In genomic region chr13:21243196-21243595, GRCm38 (mm10) we compare ENCODE assay signal across 9 mouse cellular contexts. TPM values are rescaled to one million over a fixed set of nuclear protein-coding genes. Genes with fewer than 3 reads are reported as not detected.
DNase-seq lines count a peak whose midpoint lies in the region; ATAC-seq and TF ChIP-seq lines count a peak whose summit lies in the region.
"Had no signal": no experiment of that assay in that cellular context is flagged by ENCODE, and none has a peak within 500 bp of the region (broad histone marks: within the 10 kb centered on the region; RNA-seq: fewer than 3 reads in every experiment).

No protein-coding gene starts in this region.

- no peak for DNase-seq in heart, postnatal 4 days
- no peak for DNase-seq in hindbrain, embryonic 10.5 days (ENCODE audit: low spot score)
- DNase-seq in urinary bladder, adult 18-20 months (ENCODE audit: low spot score in 2 of 2) = no peak
- no peak for DNase-seq in adrenal gland, adult 18-20 months (ENCODE audit: low spot score in 2 of 2)
- DNase-seq in B cell, adult 2 months = no peak

- no peak for ATAC-seq in heart, embryonic 11.5 days (replicated peaks; ENCODE audit: insufficient number of reproducible peaks, low FRiP score, low TSS enrichment)
- ATAC-seq in liver, embryonic 16.5 days (ENCODE audit: low read depth) = no peak

- H3K9ac ChIP-seq in heart, embryonic 11.5 days (ENCODE audit: low read depth, low read length) = 0 out of 2 replicates have a peak overlapping the region, but pooled peaks have one; percentile 34
- H3K9ac ChIP-seq in liver, embryonic 16.5 days (ENCODE audit: low read depth, low read length) = peak overlapping the region; percentile 11; the same call in 1 of the 2 replicates

- no peak overlapping the region for H3K27ac ChIP-seq in heart, embryonic 11.5 days (ENCODE audit: low read depth, low read length)
- H3K27ac ChIP-seq in hindbrain, embryonic 10.5 days = no peak overlapping the region
- no peak overlapping the region for H3K27ac ChIP-seq in liver, embryonic 16.5 days (ENCODE audit: low read length)

- no peaks in the 10 kb centered on the region for H3K36me3 ChIP-seq in heart, embryonic 11.5 days (ENCODE audit: control insufficient read depth, insufficient read depth, low read length)
- no peaks in the 10 kb centered on the region for H3K36me3 ChIP-seq in E14TG2a.4 (ENCODE audit: insufficient read depth, low read length)
- H3K36me3 ChIP-seq in hindbrain, embryonic 10.5 days = no peaks in the 10 kb centered on the region
- H3K36me3 ChIP-seq in liver, embryonic 16.5 days (ENCODE audit: control insufficient read depth, insufficient read depth) = no peaks in the 10 kb centered on the region

- WGBS in heart, embryonic 11.5 days (ENCODE audit: insufficient replicate concordance) = 18% methylated on average over 13 of the region's 13 CpGs
- WGBS in hindbrain, embryonic 10.5 days = 17% methylated on average over 13 of the region's 13 CpGs
- WGBS in liver, embryonic 16.5 days (ENCODE audit: insufficient replicate concordance) = 12% methylated on average over 13 of the region's 13 CpGs

- peak overlapping the region; percentile 48 for H3K4me3 ChIP-seq in heart, embryonic 11.5 days (ENCODE audit: low read depth, low read length)
- H3K4me3 ChIP-seq in E14TG2a.4 (replicated peaks; ENCODE audit: low read length) = peak overlapping the region; percentile 69
- H3K4me3 ChIP-seq in hindbrain, embryonic 10.5 days = peak overlapping the region; percentile 46
- peak overlapping the region; percentile 48 for H3K4me3 ChIP-seq in liver, embryonic 16.5 days (ENCODE audit: low read depth, low read length)

- no peaks in the 10 kb centered on the region for H3K4me1 ChIP-seq in heart, embryonic 11.5 days (ENCODE audit: control insufficient read depth, insufficient read depth, low read length)
- peaks cover 22% of the 10 kb centered on the region for H3K4me1 ChIP-seq in E14TG2a.4 (replicated peaks; ENCODE audit: low read depth, low read length)
- peaks cover 11% of the 10 kb centered on the region for H3K4me1 ChIP-seq in hindbrain, embryonic 10.5 days (replicated peaks)
- H3K4me1 ChIP-seq in liver, embryonic 16.5 days (ENCODE audit: control insufficient read depth, low read depth, low read length) = peaks cover 5% of the 10 kb centered on the region

- H3K27me3 ChIP-seq in heart, embryonic 11.5 days (ENCODE audit: control insufficient read depth, insufficient read depth, low read length) = peaks cover 4% of the 10 kb centered on the region; the same call in 1 of the 2 replicates
- peaks cover 22% of the 10 kb centered on the region for H3K27me3 ChIP-seq in E14TG2a.4 (ENCODE audit: insufficient read depth, low read length)
- H3K27me3 ChIP-seq in hindbrain, embryonic 10.5 days (ENCODE audit: insufficient read depth, poor library complexity, severe bottlenecking) = peaks cover 31% of the 10 kb centered on the region
- H3K27me3 ChIP-seq in liver, embryonic 16.5 days (ENCODE audit: control insufficient read depth, insufficient read depth, low read depth, low read length) = no peaks in the 10 kb centered on the region

- TF ChIP-seq CTCF in E14TG2a.4 (conservative IDR thresholded peaks at IDR 0.05; ENCODE audit: low read length) = no peak

- H3K9me3 ChIP-seq in heart, embryonic 11.5 days (replicated peaks; ENCODE audit: control insufficient read depth, low read length) = no peaks in the 10 kb centered on the region
- H3K9me3 ChIP-seq in E14TG2a.4 (ENCODE audit: low read length) = peaks cover 8% of the 10 kb centered on the region
- no peaks in the 10 kb centered on the region for H3K9me3 ChIP-seq in hindbrain, embryonic 10.5 days
- no peaks in the 10 kb centered on the region for H3K9me3 ChIP-seq in liver, embryonic 16.5 days (replicated peaks; ENCODE audit: control insufficient read depth, low read length)

- H3K4me2 ChIP-seq in heart, embryonic 11.5 days = peak overlapping the region; percentile 70
- peak overlapping the region; percentile 64 for H3K4me2 ChIP-seq in liver, embryonic 16.5 days (ENCODE audit: low read depth, low read length)

RNA-seq across cellular contexts. Expression of gene Gpx5, which starts 49.3 kb away (rescaled TPM):
- polyA plus RNA-seq in heart, embryonic 11.5 days (2014; fragmentation: Nextera tagmentation; extraction: Ambion mirVana) = not detected in 2 replicates
- total RNA-seq in heart, postnatal 4 days (2021) = not detected
- not detected in 2 replicates for polyA plus RNA-seq in hindbrain, embryonic 10.5 days (2016; fragmentation: Nextera tagmentation; extraction: Ambion mirVana)
- polyA plus RNA-seq in liver, embryonic 16.5 days (2015; fragmentation: Nextera tagmentation; extraction: Ambion mirVana) = not detected in 2 replicates
- total RNA-seq in adrenal gland, adult 18-20 months (2021) = not detected
- total RNA-seq: left cerebral cortex, postnatal 36 days had no signal
